In genomic region chr10:49704446-49704845, GRCm38 (mm10) we compare ENCODE assay signal across 23 mouse cellular contexts.
"Had no signal": no experiment of that assay in that cellular context is flagged by ENCODE, and none has a peak within 500 bp of the region (broad histone marks: within the 10 kb centered on the region; RNA-seq: fewer than 3 reads in every experiment).

No protein-coding gene starts in this region.

- DNase-seq: kidney, postnatal 10 days; kidney, postnatal 36 days; layer of hippocampus, postnatal 36 days; liver; lung, adult 18-20 months; lung, postnatal 10 days; lung, postnatal 36 days; midbrain, embryonic 14.5 days; retina, postnatal 1 day; right cerebral cortex, postnatal 25 days; spleen, adult 18-20 months; thymus, postnatal 25 days had no signal

- H3K27ac ChIP-seq: kidney, embryonic 15.5 days; limb, embryonic 10.5 days; limb, embryonic 13.5 days; liver, embryonic 12.5 days; liver, embryonic 15.5 days; lung, embryonic 15.5 days; midbrain, embryonic 10.5 days; neural tube, embryonic 12.5 days; neural tube, embryonic 15.5 days; stomach, embryonic 15.5 days had no signal

- H3K4me3 ChIP-seq: kidney, embryonic 15.5 days; limb, embryonic 10.5 days; limb, embryonic 13.5 days; liver, embryonic 12.5 days; liver, embryonic 15.5 days; lung, embryonic 15.5 days; megakaryocyte, embryonic 14.5 days; midbrain, embryonic 10.5 days; neural tube, embryonic 12.5 days; neural tube, embryonic 15.5 days; stomach, embryonic 15.5 days had no signal

- ATAC-seq: liver, embryonic 12.5 days had no signal
